Mouse (Mus musculus): Measurements from ENCODE around the gene Cdk19.
"Not testable (repeated sequence)": the region's sequence is repeated elsewhere in the genome, so short reads cannot be mapped to it uniquely, and the experiment has no call there.

Cdk19 gene

DNA sequence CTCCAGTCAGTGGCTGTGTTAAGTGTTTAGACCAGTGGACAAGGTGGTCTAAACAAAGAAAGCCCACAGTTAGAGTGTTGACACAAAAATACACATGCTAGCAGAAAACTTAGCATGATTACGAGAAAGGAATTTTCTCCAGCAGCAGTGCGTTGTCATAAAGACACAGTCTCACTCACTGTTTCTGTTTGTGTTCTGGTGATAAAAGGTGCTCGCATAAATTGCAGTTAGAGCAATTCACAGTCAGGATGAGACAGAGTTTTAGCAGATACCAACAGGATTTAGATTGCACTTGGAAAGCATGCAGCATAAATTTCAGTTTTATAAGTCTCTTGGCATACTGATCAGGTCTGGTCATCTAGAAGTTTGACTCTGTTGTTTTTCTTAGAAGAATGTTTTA, 59.5 kb downstream of the Cdk19 start:
- DNase-seq (ENCODE audit: low spot score) = no peak

DNA sequence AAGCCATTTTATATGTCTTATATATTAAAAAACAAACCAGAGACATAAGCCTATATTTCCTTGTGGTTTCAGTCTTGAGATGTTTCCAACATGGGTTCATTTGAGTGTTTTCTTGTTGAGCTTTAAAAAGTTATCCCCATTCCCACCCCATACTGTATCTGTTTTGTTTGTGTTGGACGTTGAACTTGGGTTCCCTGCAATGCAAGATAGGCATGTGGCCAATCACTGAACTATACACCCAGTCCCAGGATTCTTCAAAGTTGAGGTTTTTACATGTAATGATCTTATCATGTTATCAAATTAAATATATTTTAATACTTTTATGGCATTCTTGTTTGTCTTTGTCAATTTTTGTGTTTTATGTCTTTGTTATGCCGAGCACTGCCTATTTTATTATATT, 60.0 kb downstream of the Cdk19 start:
- no peak for DNase-seq (ENCODE audit: low spot score)

DNA sequence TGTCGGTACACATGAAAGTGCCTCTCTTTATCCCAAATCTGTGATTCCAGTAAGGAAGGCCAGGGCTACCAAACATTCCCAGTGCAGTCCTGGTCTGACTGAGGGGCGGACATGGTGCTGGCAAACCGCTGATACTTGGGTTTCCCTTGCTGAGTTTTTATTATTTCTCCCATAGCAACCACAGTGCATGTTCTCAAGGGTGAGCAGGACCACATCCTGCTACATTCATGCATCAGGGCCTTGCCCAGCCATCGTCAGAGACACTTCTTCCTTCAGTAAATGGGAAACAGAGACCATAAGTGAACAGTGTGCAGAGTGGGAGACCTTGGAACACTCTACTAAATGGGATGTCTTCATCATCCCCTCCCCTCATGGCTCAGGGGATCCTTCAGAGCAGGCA, 60.9 kb downstream of the Cdk19 start:
- DNase-seq (ENCODE audit: low spot score) = no peak

DNA sequence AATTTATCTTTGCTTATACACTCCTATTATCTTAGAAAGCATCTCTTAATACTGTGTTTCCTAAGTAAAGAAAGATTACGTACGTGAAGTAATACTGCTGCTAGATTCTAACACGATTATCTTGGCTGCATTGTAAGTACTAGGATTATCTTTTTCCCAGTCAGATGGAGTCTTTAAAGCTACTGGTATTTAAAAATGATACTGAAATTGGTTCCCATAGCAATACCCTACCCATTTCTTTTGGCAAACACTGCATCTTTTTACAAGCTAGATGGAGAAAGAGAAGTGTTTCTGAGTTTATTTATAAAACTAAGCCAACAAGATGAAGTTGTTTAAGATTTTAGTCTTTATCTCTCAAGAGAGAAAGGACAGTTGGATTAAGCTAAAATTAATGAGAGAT, 67.3 kb downstream of the Cdk19 start:
- DNase-seq (ENCODE audit: low spot score) = no peak

DNA sequence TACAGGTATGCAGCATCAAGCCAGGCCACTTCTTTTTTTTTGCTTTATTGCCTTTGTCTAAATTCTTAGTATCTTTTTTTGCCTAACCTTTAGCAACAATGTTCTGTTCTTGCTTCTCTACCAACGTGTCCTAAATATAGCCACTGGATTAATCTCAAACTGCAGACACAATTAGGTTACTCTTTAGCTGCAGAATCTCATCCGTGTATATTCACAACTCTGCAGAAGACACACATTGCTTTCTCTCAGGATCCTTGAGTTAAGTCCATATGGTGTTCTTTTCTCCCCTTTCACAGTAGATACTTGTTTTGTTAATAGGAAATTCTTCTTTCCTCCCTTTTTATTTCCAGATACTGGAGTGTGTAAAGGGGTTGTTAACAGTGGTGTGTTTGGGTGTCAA, 70.0 kb downstream of the Cdk19 start:
- no peak for DNase-seq (ENCODE audit: low spot score)

DNA sequence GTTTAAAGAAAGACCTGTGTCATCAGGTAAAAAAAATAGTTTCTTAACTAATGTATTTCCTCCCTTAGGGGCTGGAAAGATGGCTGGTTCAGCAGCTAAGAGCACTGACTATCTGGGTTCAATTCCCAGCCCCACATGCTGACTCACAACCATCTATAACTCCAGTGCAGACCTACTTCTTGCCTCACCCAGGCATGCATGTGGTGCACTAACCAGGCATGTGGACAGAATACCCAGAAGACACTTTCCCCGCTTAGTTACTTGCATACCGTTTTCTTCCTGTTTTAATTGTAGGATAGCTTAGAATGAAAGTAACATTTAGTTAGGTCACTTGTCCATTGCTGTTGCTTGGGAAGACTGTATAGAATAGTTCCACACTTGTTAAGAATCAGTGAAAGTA, 72.0 kb downstream of the Cdk19 start:
- DNase-seq (ENCODE audit: low spot score) = no peak

DNA sequence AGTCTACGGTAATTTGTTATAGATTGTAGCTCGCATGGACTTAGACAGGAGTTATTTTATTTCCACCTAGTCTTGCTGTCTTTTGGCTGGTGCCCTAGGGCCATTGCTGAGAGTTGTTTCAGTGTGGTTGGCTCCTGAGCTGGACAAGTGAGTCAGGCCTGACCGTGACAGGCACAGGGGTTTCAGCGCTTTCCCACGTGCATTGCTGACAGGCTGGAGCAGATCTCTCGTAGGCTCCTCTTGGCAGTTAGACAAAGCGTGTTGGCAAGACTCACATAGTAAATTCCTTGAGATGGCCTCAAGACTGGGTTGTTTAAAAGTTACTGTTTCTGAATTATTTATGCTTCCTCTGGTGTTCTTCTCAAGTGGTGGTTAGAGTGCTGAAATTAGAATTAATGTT, 77.6 kb downstream of the Cdk19 start:
- DNase-seq (ENCODE audit: low spot score) = peak; percentile 49

DNA sequence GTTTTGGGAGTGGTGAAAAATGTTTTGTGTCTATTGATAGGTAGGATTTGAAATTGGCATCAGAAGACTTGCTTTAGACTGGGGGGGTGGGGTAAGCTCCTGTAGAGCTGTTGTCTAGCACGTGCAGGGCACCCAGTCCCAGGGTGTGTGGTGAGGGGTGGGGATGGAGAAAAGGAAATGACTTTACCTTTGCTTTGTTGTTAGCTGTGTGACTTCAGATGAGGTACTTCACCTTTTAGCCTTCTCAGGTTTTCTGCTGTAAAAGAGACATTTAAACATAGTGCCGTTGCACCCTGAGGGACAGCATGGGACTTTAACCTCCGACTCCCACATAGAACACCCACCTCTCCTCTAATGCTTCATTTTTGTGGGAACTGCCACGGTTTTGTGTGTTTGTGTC, 80.5 kb downstream of the Cdk19 start:
- no peak for DNase-seq (ENCODE audit: low spot score)

DNA sequence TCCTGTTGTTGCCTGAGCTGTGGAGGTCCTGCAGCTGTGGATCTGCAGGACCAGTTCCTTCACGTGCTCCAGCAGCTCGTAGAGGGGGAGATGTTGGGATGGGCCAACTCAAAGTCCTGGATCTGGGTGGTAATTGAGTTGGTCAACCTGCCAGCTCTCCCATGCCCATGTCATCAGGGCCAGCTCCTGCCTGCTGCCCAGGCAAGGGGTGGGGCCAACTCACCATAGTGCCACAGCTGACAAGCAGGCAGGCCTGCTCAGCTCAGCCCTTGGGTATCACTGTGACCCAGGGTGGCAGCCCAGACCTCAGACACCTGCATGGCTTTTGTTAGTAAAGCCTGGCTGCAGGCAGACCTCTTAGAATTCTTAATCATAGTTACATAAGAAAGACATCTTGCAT, 81.3 kb downstream of the Cdk19 start:
- DNase-seq (ENCODE audit: low spot score) = no peak

DNA sequence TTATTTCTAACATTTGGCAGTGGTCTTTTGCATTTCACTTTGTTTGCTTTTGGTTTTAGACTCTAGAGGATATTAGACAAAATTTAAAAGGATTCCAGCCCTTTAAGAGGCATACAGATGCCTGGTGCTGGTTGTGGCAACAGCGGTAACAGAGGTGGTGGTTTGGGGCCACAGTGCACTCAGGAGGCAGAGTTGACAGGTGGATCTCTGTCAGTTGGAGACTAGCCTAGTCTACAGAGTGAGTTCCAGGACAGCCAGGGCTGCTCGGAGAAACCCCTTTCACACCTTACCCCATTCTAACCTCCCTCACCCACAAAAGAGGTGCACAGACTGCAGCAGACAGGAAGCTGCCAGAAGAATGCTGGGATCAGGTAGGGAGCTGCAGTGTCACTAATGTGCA, 82.4 kb downstream of the Cdk19 start:
- no peak for DNase-seq (ENCODE audit: low spot score)

DNA sequence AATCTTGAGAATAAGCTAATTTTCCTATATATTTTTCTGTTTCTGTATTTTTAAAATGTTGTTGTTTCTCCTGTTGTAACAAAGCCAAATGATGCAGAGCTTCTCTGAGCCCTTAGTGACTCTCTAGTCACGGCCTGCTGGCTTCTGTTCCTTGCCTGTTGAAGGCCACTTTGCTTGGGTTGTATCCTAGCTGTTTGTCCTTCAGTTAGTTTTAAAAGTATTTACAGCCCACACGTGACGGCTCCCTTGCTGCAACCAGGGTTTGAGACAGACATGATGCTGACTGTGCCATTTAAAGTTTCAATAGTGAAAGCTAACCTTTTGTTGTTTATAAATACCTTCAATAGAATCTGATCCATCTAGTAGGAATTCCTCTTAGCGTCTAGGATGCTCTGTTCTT, 83.3 kb downstream of the Cdk19 start:
- no peak for DNase-seq (ENCODE audit: low spot score)

DNA sequence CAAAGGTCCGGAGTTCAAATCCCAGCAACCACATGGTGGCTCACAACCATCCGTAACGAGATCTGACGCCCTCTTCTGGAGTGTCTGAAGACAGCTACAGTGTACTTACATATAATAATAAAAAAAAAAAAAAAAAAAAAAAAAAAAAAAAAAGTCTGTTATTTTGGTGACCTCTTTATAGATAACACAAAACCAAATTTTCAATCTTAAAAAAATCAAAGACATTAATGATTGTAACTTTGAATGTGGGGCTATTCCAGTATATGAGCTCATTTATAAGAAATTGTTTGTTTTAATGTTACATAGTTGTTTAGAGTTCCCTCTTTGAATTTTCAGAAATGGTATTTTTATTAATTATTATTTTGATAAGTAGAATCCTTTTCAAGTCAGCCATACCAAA, 85.1 kb downstream of the Cdk19 start:
- DNase-seq (ENCODE audit: low spot score) = not testable (repeated sequence)

DNA sequence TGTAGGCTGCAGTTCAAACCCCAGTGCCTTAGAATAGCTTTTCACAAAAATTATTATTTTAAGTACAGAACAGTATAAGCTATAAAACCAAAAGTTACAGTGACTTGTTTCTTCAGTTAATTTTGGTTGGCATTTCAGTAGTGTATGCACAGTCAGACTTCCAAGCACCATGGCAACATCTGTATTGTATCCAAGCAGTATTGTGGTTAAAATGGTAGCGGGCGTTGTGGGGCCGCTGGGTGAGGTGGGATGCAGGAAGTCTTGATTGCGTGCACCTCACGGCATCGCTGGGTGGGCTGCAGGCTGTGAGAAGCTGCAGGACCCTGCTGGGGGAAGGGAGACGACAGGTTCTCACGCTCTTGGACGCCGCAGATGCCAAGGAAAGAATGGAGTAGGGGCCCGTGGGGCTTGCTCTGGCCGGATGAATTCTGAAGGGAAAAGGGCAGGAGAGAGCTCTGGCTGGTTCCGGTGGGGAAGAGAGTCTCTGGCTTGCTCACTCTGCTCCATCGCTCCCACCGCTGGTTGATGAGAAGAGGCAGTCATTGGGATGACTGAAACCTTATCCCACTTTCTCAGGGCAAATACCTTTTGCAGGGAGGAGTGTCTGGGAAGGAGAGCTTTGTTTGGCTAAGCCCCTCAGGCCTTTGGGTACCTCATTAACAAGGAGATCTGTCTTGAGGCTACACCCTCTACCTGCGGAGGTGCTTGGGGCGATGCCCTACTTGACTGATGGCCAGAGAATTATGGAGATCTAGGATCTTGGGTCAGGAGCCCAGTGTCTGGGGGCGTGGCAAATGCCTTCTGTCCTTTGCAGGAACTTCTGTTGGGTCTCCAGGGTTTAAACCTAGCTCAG, 86.1 kb downstream of the Cdk19 start:
- DNase-seq (ENCODE audit: low spot score) = no peak

DNA sequence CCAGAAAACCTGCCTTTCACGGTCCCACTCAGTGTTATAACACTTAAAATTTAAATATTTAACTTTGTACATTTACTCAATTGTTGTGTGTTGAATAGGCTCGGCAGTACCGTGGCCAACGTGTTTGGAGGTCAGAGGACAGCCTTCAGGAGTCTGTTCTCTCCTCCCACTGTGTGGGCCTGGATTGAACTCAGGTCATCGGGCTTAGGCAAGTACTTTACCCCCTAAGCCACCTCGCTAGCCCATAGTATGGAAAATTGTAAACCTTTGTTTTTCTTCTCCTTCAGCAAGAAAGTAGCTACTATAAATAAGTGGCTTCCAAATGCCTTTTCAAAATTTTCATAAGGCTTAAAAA, 86.7 kb downstream of the Cdk19 start:
- no peak for DNase-seq (ENCODE audit: low spot score)

DNA sequence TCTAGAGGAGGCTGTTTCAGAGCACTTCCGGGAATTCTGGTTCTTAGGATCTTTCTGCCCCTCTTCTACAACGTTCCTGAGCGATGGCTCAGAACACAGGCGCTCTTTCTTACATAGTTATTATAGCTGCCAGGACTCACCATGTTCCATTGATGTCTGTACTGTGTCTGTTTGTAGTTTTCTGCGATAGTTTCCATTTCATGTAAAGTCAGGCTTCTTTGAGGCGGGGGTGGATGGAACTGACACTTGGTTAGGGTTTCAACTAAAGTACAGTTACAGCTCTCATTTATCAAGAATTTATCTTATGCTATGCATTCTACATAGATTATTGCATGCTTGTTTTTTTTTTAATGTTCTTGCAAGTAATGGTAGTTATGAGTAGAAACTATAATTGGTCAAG, 89.3 kb downstream of the Cdk19 start:
- no peak for DNase-seq (ENCODE audit: low spot score)

DNA sequence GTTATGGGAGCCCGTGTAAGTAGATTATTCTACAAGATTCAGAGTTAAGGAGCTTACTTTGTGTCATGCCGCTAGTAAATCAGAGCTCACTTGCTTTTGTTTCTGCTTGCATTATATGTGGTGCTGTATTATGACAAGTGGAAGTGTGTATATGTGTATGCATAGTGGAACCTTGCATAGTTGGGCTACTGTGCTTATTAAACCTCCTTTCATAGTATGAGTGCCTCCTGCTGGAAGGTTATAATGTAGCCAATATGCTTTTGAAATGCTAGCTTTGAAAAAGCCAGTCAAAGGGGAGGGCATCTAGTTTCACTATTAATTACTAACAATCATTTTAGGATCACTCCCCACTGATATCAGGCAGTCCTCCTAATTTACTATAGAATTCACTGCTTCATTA, 89.7 kb downstream of the Cdk19 start:
- DNase-seq (ENCODE audit: low spot score) = no peak

DNA sequence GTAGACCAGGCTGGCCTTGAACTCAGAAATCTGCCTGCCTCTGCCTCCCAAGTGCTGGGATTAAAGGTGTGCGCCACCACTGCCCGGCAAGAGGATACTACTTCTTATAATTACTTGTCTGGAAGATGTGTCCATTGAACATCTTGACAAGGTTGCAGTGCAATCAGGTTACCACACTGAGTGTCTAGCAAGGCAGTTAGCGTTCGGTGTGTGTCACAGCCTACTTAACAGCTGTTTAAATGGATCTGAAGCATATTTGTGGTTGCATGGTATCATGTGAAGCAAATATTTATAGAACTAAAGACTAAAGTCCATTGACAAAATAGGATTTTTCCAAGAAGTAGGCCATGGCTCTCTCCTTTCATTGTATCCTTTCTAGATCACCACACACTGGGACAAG, 90.8 kb downstream of the Cdk19 start:
- DNase-seq (ENCODE audit: low spot score) = no peak

DNA sequence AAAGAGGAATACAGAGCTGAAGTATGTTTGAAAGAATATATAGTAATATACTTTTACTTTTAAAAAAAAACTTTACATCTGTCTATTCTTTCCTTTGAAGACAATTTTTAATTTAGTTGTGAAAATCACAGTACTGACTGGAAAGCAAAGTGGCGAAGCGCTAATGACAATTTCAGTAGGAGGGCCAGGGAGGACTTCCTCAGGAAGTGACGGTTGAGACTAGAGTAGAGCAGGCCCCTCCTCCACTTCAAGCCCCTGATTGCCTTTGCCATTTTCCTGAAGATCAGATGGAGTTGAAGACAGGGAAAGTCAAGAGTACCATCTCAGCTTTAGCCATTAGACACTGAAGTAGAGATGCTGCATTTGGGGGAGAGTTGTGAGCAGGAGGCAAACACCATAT, 92.6 kb downstream of the Cdk19 start:
- no peak for DNase-seq (ENCODE audit: low spot score)

DNA sequence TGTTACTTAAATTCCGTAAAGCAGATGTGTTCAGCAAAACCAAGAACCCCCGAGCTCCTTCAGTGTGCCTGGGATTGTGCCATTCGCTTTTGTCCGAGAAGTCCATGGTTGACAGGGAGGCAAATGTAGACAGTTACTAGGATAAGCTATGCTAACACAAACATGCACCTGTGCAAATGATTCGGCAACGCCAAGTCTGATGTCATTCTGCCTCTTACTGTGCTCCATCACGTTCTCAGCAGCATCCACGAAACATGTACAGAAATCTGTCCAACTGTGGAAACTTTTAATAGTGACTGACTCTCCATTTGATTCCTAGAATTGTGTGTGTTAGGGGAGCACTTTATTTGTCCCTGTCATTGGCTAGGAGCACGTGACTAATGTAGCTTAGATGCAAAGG, 93.0 kb downstream of the Cdk19 start:
- DNase-seq (ENCODE audit: low spot score) = no peak

DNA sequence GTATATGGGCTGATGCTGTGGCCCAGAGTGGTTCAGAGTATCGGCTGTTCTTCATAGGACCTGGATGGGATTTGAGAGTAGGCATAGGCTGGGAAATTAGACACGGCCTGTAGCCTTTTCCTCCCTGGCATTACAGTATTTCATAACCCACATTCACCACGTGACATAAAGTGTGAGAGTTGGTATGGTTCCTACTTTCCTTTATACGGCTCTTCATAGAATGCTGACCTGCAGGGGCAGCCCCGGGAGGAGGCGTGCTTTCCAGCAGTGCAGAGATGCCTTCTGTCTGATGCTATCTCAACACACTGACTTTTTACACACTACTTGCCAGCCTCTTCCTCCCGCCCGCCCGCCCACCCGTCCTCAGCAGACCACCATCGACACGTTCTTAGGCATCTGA, 96.0 kb downstream of the Cdk19 start:
- DNase-seq (ENCODE audit: low spot score) = no peak

DNA sequence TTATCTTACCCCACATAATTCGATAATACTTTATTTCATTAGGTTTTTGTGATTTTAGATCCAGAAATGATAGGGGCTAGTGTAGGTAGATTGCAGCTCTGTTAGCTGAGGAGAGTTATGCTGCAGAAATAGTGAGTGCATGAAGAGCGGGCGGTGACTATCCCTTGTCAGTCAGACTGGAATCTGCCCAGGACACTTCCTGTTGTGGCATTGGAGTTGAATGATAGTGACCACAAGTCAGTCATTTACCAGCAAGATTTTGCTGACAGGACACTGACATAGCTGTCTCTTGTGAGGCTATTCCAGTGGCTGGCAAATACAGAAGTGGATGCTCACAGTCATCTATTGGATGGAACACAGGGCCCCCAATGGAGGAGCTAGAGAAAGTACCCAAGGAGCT, 97.8 kb downstream of the Cdk19 start:
- DNase-seq (ENCODE audit: low spot score) = no peak

DNA sequence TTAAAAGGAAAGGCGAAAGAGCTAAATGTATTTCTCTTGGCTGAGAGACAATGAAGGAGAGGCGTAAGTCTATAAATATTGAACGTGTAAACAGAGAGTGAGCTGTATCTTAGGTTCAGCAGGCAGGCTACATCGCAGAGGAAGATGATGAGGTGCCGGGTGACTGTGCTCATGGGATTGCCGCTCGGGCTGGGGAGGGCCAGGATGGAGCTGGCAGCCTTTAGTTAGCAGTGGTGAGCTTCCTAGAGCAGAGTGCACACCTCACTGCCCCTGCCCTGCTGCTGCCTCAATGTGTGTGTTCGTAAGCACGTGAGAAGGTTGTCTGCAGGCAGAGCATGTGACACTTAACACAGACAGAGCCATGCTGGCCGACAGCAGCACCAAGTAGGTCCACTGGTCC, 101.4 kb downstream of the Cdk19 start:
- DNase-seq (ENCODE audit: low spot score) = no peak

DNA sequence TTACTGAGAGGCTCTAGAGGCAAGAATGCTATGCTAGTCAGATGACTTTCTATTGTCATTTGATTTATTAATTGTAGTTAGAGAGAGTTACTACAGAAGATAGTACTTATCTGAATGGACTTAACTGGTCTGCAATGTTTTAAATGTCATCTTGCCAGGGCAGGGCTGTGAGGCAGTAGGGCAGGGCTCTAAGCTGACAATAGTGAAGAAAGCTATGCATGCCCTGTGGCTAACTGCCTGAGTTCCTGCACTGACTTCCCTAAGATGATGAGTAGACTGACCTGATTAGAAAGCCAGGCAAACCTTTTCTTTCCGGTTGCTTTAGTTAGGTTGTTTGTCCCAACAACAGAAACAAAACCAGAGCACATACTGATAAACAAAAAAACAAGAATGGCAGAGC, 102.7 kb downstream of the Cdk19 start:
- DNase-seq (ENCODE audit: low spot score) = no peak

DNA sequence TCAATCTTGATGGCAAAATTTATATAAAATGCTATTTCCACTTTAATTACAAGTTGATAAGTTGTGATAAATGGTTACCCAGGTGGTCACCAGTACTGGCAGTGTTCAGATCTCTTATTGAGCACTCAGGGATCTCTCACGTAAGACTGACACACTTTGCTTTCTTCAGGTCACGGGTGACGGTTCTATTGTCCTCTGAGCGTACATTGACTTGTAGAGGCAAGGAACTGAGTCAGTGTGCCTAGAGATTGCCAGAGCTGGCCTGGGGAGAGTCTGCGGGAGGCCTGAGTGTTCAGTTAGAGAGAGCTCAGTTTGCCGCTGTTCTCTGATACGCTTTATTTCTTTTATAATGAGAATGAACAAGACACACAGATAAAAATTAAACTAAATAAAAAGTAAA, 104.0 kb downstream of the Cdk19 start:
- no peak for DNase-seq (ENCODE audit: low spot score)

Measured in layer of hippocampus, adult 11-12 months (tissue).